Mouse (Mus musculus) kidney, postnatal 10 days (tissue): ENCODE results near the gene Cfap70.

Experiments
- DNase-seq: peaks from one replicate; pipeline ENCODE4 v3.0.0; 2021; ENCODE audit warnings: mixed read lengths

Cfap70 gene

DNA sequence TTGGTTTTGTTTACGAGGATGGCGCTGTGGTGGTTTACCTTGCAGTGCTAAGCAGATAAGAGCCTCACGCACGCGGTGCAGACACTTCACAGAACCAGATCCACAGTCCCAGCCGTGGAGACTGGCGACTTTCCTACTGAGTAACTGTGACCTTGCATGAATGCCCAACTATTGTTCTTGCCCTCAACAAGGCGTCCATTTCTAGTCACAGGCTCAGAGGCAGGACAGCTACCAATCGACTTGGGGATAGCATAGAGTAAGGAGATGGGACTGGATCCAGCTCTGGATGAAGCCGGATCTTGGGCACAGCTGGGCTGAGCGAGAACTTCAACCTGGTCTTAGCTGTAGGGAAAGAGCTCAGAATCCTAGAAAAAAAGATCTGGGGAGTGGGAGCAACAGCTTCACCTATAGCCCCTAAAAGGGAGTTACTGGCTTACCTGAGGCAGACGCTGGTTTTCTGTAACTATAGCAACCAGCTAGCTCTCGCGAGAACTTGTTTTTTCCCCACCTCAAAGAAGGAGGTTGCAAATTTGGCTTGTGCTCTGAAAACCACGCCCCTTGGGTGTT lies at the start of gene Cfap70:
Gene Cfap70 (minus strand): TSS at position 462 of the 567 bp plus-strand sequence.
- DNase-seq = peak; percentile 80

DNA sequence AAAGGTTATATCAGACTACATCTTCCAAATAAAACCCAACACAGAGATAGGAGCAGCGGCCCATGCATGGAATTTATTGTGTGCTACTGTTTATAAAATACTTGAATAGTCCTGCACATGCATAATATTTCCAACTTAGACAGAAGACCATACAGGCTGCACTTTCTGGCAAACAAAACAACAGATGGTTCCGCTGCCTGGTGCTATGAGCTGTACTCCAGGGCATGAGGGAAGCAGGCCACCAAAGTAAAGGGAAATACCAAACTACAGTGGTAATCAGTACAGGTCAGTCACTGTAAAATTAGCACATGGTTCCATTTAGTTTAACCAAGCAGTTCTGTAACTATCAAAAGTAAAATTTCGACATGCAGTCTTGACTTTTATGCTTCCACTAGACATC lies 48.0 kb upstream of the Cfap70 start:
- DNase-seq = no peak

DNA sequence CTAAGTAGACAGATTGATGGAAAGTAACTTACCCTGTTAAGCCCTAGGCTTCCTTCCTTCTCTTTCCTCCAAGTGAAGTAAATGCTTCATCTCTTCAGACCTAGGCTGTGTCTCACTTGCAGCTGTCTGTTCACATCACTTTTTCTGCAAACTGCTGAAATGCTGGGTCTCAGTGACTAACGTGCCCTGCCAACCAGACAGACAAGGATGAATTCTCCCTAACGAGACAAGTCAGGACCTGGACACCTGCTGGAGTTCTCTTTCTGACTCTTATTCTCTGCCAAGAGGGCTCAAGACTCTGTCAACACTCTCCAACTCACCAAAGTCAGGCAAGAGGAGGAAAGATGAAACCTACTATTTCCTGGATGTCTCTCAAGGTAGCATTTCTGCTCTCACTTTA lies 44.6 kb upstream of the Cfap70 start, which contains the start of gene Mss51:
Gene Mss51 (minus strand): TSS at position 299 of the 400 bp plus-strand sequence.
- DNase-seq = no peak

DNA sequence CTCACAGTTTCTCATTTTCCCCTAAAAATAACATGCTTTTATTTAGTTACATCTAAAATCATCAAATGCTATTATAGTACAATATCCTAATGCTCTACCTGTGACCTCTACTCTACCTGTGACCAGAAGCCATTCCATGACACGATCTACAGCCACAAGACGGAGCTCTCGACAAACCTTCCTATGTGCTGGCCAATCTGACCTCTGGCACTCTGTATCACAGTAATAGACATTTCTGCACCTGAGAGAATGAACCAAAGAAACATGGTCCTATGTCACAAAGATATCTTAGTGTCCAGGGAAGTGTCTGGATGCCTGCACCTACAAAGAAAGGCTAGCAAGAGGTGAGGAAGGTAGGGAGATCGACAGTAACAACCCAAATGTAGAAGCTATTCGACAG lies 34.0 kb upstream of the Cfap70 start:
- no peak for DNase-seq

DNA sequence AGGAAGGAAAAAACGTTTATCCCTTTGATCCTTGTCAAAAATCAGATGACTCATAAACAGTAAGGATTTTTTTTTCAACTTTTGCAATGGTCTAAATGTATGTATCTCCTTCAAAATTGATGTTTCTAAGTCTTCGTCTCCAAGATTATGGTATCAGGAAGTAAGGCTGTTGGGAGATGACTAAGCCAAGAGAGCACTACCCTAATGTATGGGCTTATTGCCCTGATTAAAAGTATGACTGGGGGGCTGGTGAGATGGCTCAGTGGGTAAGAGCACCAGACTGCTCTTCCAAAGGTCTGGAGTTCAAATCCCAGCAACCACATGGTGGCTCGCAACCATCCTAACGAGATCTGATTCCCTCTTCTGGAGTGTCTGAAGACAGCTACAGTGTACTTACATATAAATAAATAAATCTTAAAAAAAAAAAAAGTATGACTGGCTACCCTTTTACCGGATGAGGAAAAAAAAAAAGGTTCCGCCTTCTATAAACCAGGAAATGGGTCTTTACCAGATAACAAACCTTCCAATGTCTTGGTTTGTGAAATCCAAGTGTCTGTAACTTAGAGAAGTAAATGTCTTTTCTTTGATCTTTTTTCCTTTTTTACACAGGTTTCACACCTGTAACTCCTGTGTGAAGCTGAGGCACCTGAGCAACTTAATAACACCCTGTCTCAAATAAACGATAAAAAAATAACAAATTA lies 30.2 kb upstream of the Cfap70 start:
- DNase-seq = no peak

DNA sequence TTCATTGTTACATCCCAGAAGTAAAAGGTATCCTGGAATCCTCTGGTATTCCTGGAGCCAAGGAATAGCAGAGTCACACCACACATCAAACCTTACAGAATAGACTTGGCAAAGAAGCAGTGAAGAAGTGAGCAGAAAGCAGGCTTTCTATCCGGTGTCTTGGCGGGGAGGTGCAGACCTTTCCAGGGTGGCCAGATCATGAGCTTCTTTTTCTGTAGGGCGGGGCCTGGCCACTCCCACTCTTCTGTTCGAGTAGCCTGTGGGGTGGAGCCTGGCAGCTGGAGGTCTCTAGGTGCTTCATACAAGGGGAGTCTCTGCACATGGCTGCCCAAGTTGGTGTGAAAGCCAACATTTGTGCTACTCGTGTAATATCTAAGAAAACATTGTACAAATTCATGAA lies 29.2 kb upstream of the Cfap70 start:
- peak; percentile 41 for DNase-seq

DNA sequence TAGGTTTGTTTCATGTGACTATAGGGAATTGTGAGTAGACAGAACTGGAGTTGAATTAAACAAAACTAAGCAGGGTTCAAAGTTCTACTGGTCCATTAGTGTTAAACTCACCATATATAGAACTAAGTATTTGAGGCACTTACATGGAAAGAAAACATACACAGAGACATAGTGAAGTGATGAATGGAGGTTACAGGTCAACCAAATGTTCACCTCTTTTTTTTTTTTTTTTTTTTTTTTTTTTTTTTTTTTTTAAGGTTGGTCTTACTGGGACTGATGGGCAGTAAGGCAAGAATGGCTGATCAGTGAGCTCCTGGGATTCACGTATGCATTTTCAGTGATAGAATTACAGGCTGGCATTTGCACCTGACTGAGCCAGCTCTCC lies 28.2 kb upstream of the Cfap70 start:
- no peak for DNase-seq

DNA sequence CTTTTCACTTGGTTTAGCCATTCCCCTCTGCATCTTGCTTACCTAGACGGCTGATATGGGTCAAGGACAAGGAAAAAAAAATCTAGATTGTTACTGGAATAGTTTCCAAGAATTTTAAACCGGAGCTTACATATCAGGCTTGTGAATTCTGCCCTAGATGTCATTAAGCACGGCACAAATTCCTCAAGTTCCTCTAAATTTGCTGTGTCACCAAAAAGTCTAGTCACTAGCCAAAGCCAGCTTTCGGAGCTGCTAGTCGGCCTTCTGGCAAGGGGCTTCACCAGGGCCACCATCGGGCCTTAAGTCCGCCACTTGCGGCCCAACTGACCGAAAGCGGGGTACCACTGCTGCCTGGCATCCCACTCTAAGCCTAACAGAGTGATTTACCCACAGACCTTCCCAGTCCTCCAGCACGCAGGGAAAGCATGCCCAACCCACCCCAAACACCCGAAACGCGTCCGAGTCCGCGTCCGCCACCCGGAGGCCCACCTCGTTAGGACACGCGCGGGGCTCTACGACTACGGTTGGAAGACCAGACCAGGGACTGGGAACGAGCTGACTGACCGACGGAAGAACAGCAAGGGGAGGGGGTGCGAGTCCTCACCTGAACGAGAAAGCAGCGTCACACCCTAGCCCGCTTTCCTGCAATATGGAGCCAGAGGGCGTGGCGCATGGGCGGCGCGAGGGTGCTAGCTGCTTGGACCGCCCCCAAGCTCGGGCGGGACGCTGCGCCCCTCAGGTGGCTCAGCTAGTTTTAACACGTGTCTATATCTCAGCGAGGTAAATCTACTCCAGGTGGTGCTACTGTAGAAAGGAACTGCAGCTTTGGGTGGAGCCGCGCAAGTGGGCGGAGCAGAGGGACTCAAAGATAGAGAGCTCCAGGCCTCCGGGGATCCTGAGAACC lies 27.5 kb upstream of the Cfap70 start, which contains the start of gene Anxa7:
Gene Anxa7 (minus strand): TSS at position 843 of the 904 bp plus-strand sequence.
- peak; percentile 88 for DNase-seq

DNA sequence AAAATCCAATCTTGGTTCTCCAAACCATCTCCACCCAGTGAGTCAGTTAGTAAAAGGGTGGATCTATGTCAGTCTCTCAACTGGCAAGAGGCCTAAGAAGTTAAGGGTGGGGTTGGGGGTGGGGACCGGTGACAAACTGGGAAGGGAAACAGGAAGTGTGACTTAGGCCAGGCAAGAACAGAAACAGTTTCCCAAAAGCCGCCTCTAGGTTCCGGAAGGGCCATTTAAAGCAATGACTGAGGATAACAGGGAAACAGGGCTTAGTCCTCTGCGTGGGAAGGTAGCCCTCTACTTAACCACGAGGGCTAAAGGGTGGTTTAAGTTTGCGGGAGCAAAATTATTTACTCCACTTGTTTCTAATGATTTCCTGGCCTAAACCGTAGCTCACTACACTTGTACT lies 26.8 kb upstream of the Cfap70 start:
- DNase-seq = peak; percentile 56

DNA sequence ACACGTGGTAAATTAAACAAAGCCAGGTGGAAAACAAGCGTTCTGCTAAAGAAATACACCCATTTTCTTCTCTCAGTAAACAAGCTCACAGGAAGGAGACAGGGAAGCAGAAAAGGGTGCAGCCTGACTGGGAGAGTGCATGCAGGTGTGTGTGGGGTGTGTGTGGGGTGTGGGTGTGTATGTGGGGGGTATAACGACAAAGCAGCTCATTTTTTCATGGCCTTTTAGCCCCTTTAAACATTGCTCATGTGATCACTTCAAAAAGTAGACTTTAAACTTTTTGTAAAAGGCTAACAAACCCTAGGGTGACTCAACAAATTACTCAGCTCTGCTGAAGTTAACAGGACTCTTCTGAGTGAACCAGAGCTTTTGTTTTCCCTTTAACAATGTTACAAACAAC lies 26.4 kb upstream of the Cfap70 start:
- no peak for DNase-seq

DNA sequence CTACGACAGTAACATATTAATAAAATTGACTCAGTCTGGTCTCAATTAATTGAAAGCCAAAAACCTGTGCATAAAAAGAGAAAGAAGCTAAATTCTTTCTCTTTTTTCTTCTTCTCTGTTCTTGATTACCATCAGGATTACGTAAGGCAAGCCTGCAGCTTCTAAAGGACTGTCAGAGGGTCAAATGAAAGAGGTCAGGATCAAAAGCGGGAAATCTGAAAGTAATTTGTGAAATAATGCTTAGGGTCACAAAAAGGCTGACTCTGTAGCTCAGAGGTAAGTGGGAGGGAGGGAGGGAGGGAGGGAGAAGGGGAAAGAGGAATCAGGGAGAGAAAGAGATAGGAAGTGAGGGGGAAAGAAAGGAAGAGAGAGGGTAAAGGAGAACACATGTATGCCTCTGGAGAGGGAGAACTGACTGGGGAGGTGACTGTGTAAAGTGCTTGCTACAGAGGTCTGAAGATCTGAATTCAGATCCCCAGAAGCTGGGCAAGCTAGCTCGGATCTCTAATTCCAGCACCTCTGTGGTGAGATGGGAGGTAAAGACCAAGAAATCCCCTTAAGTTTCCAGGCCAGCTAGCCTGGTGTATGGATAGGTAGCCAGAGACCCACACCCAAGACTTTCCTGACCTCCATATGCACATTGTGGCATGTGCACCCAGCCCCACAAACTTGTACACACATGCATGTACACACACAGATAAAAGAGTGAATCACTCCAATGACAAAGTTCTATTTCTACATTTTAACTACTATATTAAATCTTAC lies 25.4 kb upstream of the Cfap70 start:
- DNase-seq = no peak

DNA sequence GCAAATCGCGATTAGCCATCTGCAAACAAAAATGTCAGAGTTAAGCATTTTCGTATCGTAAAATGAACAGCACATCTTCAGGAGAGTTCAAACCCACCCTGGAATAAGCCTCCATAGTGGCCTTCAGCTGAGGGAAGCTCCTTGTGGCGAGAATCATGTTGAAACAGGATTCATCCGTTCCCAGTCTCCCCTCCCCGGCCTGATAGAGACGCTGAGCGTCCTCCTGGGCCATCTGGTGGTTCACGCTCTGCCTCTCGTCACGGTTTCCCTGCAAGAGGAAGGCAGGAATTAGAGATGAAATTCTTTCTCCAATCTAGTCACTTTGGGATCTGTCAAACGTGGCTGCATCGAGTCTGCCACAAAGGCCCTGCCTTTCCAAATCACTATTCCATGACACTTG lies 8.2 kb upstream of the Cfap70 start:
- DNase-seq = no peak

DNA sequence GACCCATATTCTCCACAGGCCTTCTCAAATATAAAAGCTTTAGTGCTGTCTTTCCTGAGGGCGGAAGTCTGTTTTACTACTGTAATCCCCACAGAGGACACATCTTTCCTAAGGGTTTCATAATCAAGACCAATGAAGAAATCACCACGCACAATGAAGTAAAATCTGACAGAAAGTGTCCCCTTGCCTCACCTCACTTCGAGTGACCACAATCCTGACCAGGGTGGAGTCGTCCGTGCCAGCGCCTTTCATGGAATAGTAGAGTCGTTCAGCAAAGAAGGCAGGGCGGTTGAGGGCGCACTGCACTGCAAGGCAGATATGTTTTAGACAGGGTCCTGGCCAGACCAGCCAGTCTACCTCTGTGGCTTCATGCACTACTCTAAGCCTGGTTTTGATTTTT lies 6.4 kb upstream of the Cfap70 start:
- no peak for DNase-seq

DNA sequence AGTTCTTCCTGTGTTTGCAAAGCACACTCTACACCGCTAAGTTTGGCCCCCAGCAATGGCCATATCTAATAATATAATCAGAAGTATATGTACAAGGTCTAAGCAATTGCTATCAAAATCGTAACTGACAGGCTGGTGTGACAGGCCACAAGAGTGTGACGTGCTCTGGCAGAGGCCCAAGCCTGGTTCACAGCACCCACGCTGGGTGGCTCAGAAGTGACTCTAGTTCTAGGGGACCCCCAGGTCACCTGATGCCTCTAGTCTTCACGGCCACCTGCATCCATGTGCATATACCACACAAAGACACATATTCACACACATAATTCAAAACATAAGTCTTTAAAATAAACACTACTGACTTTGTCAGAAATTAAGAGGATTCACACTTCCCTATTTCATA lies 903 bp upstream of the Cfap70 start:
- DNase-seq = peak; percentile 10

DNA sequence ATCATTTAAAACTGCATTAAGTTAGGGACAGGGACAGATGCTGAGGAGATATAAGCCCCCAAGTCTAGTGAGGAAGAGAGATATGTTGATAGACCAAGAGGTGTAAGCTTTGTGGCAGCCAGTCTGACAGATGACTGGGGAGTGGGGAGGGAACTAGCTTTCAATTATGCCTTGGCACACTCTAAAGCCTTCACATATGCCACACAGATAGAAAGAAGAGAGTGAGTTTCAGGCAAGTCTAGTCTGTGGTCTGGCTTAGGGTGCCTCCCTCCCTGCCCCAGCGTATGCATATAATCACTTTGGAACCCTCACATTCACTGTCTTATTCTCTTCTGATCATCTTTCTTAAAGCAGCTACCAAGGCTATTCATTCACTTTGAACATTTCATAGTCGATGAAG lies 724 bp downstream of the Cfap70 start:
- no peak for DNase-seq

DNA sequence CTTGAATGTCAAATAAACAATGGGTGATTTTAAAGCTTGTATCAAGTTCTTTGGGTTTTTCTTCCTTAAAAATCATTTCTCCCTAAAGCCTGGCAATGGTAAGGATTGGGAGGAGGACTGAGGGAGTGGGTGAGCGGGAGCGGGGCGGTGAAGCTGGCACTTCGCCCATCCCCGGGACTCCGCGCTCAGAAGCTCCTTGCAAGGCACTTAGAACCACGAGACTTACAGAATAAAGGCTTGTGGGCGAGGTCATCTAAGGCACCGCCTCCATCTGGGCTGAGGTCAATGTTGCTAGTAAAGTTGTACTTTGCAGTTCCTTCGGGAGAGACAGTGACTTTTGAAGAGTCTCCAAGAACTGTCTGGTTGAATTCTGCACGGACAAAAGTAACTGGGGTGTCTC lies 4.8 kb downstream of the Cfap70 start:
- peak; percentile 29 for DNase-seq

DNA sequence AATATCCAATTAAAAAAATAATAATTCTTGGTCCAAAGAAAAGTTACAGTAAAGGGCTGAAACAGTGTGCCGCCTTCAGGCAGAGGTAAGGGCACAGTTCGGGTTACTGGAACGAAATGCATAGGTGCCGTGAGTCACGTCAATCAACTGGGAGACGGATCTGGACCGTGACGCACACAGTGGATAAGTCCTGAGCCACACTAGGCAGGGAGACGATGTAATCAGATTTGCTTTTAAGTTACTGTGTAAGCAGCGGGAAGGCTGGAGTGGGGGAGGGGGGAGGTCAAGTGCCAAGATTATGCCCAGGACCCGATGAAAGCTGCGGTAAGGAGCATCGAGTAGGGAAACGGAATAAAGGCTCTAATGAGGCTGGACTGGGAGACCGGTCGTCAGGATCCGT lies 9.8 kb downstream of the Cfap70 start:
- no peak for DNase-seq

DNA sequence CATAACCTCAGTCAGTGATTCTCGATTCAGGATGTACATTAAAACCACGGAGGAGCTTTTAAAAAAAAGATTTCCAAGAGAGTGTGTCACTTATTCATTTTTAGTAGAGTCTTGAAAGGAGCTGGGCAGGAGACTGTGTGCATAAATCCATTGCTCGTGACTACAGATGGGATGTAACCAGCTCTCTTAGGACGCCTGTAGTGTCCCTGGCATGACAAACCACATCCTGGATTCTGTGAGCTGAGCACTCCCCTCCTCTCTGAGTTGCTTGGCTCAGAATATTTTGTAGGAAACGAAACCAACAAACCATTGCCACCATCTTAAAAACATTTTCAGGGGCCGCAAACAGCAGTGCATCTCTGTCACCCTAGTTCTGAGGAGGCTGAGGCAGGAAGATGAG lies 15.1 kb downstream of the Cfap70 start:
- DNase-seq = no peak

DNA sequence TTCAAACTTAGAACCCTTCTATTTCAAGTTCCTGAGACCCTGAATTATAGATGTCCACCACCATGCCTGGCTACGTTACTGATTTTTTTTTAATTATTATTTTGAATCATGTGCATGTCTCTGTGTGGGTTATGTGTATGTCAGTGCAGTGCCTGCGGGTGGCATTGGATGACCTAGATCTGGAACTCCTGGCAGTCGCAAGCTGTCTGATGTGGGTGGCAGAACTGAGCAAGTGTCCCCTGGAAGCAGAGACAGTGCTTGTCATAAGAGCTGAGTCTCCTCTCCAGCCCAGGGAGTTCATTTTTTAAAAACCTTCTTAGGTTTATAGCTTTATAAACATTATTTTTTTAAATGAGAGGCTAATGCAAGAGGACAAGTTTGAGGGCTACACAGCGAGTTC lies 19.6 kb downstream of the Cfap70 start:
- DNase-seq = no peak

DNA sequence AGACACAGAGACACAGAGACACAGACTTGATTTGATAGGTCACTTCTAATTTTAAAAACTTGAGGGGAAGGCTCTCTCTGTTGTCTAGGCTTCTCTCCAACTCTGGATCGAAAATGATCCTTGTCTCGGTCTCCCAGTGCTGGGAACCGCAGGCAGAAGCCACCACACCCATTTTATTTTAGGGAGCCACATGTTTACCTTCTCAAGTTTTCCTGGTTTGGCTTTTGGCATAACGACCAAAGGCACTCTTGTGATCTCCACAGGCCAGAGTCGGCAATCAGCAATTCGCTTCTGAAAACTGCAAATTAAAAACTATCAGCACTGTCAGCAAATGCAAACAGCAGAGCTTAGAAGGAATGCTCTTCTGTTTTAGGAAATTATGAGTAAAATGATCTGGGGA lies 20.3 kb downstream of the Cfap70 start:
- DNase-seq = no peak

DNA sequence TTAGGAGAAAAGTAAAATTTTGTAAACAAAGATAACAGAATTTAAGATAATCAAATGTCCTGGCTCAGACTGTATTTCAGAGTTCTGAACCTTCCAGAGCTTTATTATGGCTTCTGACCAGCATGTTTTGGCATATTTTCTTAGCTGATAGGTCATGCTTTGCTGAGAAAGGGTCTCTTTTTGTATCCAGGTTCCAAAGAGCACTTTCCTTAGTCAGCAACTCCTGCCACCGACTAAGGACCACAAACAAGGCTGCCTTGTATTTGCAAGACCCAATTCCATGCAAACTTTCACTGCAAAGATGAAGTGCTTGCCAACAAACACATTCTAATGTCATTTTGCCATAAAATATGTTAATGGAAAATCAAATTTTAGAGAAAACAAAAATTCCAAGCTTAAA lies 22.2 kb downstream of the Cfap70 start:
- DNase-seq = no peak

DNA sequence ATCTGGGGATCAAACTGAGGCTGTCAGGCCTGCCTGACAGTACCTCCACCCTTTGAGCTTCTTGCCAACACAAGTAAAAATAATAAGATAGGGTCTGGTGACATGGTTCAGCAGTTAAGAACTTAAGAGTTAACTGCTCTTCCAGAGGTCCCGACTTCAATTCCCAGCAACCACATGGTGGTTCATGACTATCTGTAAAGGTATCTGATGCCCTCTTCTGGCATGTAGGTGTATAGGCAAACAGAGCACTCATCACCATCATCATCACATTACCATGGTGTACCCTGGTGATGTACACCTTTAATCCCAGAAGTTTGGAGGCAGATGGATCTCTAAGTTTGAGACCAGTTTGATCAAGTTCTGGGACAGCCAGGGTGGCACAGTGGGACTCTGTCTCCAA lies 23.4 kb downstream of the Cfap70 start:
- no peak for DNase-seq

DNA sequence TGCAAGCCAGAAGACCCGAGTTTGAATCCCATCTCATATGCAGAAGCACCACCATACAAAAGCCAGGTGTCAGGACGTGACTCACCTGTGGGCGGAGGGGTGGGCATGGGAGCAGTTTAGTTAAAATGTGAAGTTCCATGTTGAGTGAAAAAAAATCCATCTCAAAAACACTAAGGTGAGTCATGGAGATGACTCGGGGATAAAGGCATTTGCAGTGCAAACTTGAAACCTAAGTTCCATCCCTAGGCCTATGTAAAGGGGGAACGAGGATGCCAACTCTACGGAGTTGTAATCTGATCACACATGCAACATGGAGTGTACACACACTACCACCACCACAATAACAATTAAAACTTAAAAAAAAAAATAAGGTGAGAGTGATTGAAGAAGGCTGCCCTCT lies 29.0 kb downstream of the Cfap70 start:
- DNase-seq = no peak
